In genomic region chr2:167661270-167662203, GRCm38 (mm10) we compare ENCODE assay signal across 8 mouse cellular contexts. TPM values are rescaled to one million over a fixed set of nuclear protein-coding genes. Genes with fewer than 3 reads are reported as not detected.
DNase-seq lines count a peak whose midpoint lies in the region; ATAC-seq and TF ChIP-seq lines count a peak whose summit lies in the region.

Gm20431 (minus strand) TSS chr2:167661496.

- H3K4me2 ChIP-seq in forebrain, embryonic 15.5 days (replicated peaks), result peak within 1 kb of the TSS; percentile 88
- H3K4me2 ChIP-seq in neural tube, embryonic 15.5 days, result peak within 1 kb of the TSS; percentile 98

- H3K4me3 ChIP-seq in ES-E14 (ENCODE audit: insufficient read depth in 1 of 2, low read depth in 1 of 2, low read length in 2 of 2, poor library complexity in 1 of 2, severe bottlenecking in 1 of 2), result peak within 1 kb of the TSS; percentile 82 to 92
- peak within 1 kb of the TSS; percentile 88 for H3K4me3 ChIP-seq in forebrain, embryonic 15.5 days
- H3K4me3 ChIP-seq in lung, adult 2 months (replicated peaks; ENCODE audit: extremely low read depth, low read depth, low read length), result peak within 1 kb of the TSS; percentile 95
- H3K4me3 ChIP-seq in neural tube, embryonic 15.5 days (replicated peaks), result peak within 1 kb of the TSS; percentile 63

- peaks cover 14% of the 10 kb centered on the region; the same call in 1 of the 2 replicates for H3K36me3 ChIP-seq in ES-E14 (ENCODE audit: control insufficient read depth, insufficient read depth, low read length, poor library complexity, severe bottlenecking)
- no peaks in the 10 kb centered on the region for H3K36me3 ChIP-seq in forebrain, embryonic 15.5 days
- no peaks in the 10 kb centered on the region for H3K36me3 ChIP-seq in neural tube, embryonic 15.5 days

- peak within 1 kb of the TSS; percentile 82 for H3K9ac ChIP-seq in ES-E14 (ENCODE audit: insufficient read depth, low read depth, low read length, poor library complexity, severe bottlenecking)
- peak within 1 kb of the TSS; percentile 83 for H3K9ac ChIP-seq in forebrain, embryonic 15.5 days (replicated peaks)
- peak within 1 kb of the TSS; percentile 92 for H3K9ac ChIP-seq in neural tube, embryonic 15.5 days (replicated peaks)

- WGBS in forebrain, embryonic 15.5 days, result under 1% methylated on average over 94 of the region's 110 CpGs
- under 1% methylated on average over 107 of the region's 110 CpGs for WGBS in lung, adult 2 months
- under 1% methylated on average over 109 of the region's 110 CpGs for WGBS in neural tube, embryonic 15.5 days

- peaks cover 8% of the 10 kb centered on the region; the same call in 1 of the 2 replicates for H3K27me3 ChIP-seq in forebrain, embryonic 15.5 days
- H3K27me3 ChIP-seq in neural tube, embryonic 15.5 days (replicated peaks), result peaks cover 15% of the 10 kb centered on the region

- H3K27ac ChIP-seq in ES-E14 (ENCODE audit: insufficient read depth, low read depth, low read length, poor library complexity, severe bottlenecking), result no peak within 1 kb of the TSS
- H3K27ac ChIP-seq in forebrain, embryonic 15.5 days (replicated peaks), result peak within 1 kb of the TSS; percentile 31; the same call in 1 of the 2 replicates
- peak within 1 kb of the TSS; percentile 85 for H3K27ac ChIP-seq in neural tube, embryonic 15.5 days (replicated peaks)

- in situ Hi-C loops in ES-E14 (cut with MboI; ENCODE audit: low sequenced_read_pairs in 2 of 2, unreplicated experiment in 2 of 2), result no loop called here

- intact Hi-C loops in heart, postnatal 14 days (cut with DNase I), result no loop called here

- H3K4me1 ChIP-seq in ES-E14 (ENCODE audit: control insufficient read depth in 2 of 2, insufficient read depth in 2 of 2, low read length in 2 of 2, poor library complexity in 1 of 2), result peaks cover 0 to 21% of the 10 kb centered on the region in 2 experiments; a peak in 2 of 4 replicates
- peaks cover 28% of the 10 kb centered on the region for H3K4me1 ChIP-seq in forebrain, embryonic 15.5 days
- peaks cover 29% of the 10 kb centered on the region for H3K4me1 ChIP-seq in lung, adult 2 months (ENCODE audit: control insufficient read depth, insufficient read depth, low read length)
- H3K4me1 ChIP-seq in neural tube, embryonic 15.5 days, result peaks cover 39% of the 10 kb centered on the region

- no peak for DNase-seq in ES-E14 (ENCODE audit: low read depth, low spot score)
- DNase-seq in cerebellum, adult 11-12 months, result peak; percentile 91
- DNase-seq in heart, postnatal 14 days, result peak; percentile 98 to 99
- peak; percentile 91 to 96 for DNase-seq in layer of hippocampus, adult 18-20 months (ENCODE audit: low spot score in 2 of 2)
- peak; percentile 86 for DNase-seq in lung, adult 2 months
- DNase-seq in testis, postnatal 10 days (ENCODE audit: low spot score), result peak; percentile 98

- peak; percentile 94; the same call in 1 of the 2 replicates for TF ChIP-seq POLR2A in lung, adult 2 months (IDR thresholded peaks at IDR 0.05; ENCODE audit: borderline replicate concordance, extremely low read depth, low read depth, low read length)

- peak; percentile 93 for ATAC-seq in forebrain, embryonic 15.5 days (replicated peaks)
- ATAC-seq in neural tube, embryonic 15.5 days (ENCODE audit: low FRiP score), result peak; percentile 92

- no peaks in the 10 kb centered on the region for H3K9me3 ChIP-seq in ES-E14 (ENCODE audit: control insufficient read depth, insufficient read depth, low read depth, low read length)
- H3K9me3 ChIP-seq in forebrain, embryonic 15.5 days, result no peaks in the 10 kb centered on the region
- H3K9me3 ChIP-seq in neural tube, embryonic 15.5 days (replicated peaks), result no peaks in the 10 kb centered on the region

- no peak for TF ChIP-seq CTCF in lung, adult 2 months (IDR thresholded peaks at IDR 0.05; ENCODE audit: insufficient read depth, low read length)

TF ChIP-seq in ES-E14, 5 proteins besides CTCF, POLR2A, EP300 and RAD21:
- TF ChIP-seq CHD2 (IDR thresholded peaks at IDR 0.05; ENCODE audit: low read depth, low read length), result no peak
- TF ChIP-seq ZC3H11A (IDR thresholded peaks at IDR 0.05; ENCODE audit: borderline replicate concordance, low read depth, low read length), result no peak
- no peak for TF ChIP-seq MAFK (IDR thresholded peaks at IDR 0.05; ENCODE audit: insufficient read depth, low read depth, low read length)
- TF ChIP-seq HCFC1 (IDR thresholded peaks at IDR 0.05; ENCODE audit: borderline replicate concordance, insufficient read depth, low read length), result no peak
- no peak for TF ChIP-seq ZNF384 (IDR thresholded peaks at IDR 0.05; ENCODE audit: low read depth, low read length)

RNA-seq across cellular contexts. Expression of gene Gm20431, which starts in this region (rescaled TPM):
- 21.9 and 37.4 TPM in 2 replicates for total RNA-seq in ES-E14 (2012; rRNA removed)
- 8.6 and 12.3 TPM in 2 replicates for polyA plus RNA-seq in forebrain, embryonic 15.5 days (2015; fragmentation: Nextera tagmentation; extraction: Ambion mirVana)
- 10 to 100 TPM; 20.3 to 22.8 TPM for total RNA-seq in heart, postnatal 14 days (2021)
- total RNA-seq in layer of hippocampus, adult 18-20 months (2021), result 10 to 100 TPM; 36.7 to 39.9 TPM
- 11.3 and 11.6 TPM in 2 replicates for polyA plus RNA-seq in lung, adult 2 months (2012; rRNA removed)
- 8.0 and 13.8 TPM in 2 replicates for polyA plus RNA-seq in neural tube, embryonic 15.5 days (2015; fragmentation: Nextera tagmentation; extraction: Ambion mirVana)
